12 mouse cellular contexts compared by ENCODE assay signal in the genomic region with DNA sequence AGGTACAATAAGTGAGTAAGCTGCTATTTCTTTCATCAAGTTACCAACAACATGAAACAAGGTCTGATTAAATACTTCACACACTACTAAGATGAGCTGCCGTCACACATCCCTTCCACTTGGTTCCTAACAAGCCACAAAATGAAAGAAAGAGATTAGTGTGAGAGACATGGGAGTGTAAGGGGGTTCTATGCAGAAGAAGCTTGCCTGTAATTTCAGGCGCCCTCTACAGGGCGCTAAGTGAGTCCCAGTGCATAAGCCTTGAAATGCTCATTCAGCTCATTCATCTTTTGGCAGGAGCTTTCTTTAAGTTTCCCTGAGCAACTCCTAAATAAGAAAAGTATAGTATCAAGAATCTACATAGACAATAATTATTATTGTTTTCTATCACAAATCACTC. TPM values are rescaled to one million over a fixed set of nuclear protein-coding genes. Genes with fewer than 3 reads are reported as not detected.
DNase-seq lines count a peak whose midpoint lies in the region; ATAC-seq and TF ChIP-seq lines count a peak whose summit lies in the region.
"Had no signal": no experiment of that assay in that cellular context is flagged by ENCODE, and none has a peak within 500 bp of the region (broad histone marks: within the 10 kb centered on the region; RNA-seq: fewer than 3 reads in every experiment).

No protein-coding gene starts in this region.

- H3K4me1 ChIP-seq in intestine, postnatal 0 days (replicated peaks; ENCODE audit: control insufficient read depth, insufficient read depth, low read length), result no peaks in the 10 kb centered on the region
- no peaks in the 10 kb centered on the region for H3K4me1 ChIP-seq in intestine, embryonic 16.5 days (ENCODE audit: control insufficient read depth, insufficient read depth, low read length)
- H3K4me1 ChIP-seq in E14TG2a.4 (replicated peaks; ENCODE audit: low read depth, low read length), result no peaks in the 10 kb centered on the region
- no peaks in the 10 kb centered on the region for H3K4me1 ChIP-seq in ES-E14 (ENCODE audit: control insufficient read depth in 2 of 2, insufficient read depth in 2 of 2, low read length in 2 of 2, poor library complexity in 1 of 2)

- no peak for ATAC-seq in intestine, postnatal 0 days
- no peak for ATAC-seq in intestine, embryonic 16.5 days

- H3K36me3 ChIP-seq in intestine, postnatal 0 days (ENCODE audit: control insufficient read depth, insufficient read depth), result no peaks in the 10 kb centered on the region
- no peaks in the 10 kb centered on the region for H3K36me3 ChIP-seq in intestine, embryonic 16.5 days (ENCODE audit: control insufficient read depth, insufficient read depth, low read length)
- H3K36me3 ChIP-seq in E14TG2a.4 (ENCODE audit: insufficient read depth, low read length), result no peaks in the 10 kb centered on the region
- no peaks in the 10 kb centered on the region for H3K36me3 ChIP-seq in ES-E14 (ENCODE audit: control insufficient read depth, insufficient read depth, low read length, poor library complexity, severe bottlenecking)

- TF ChIP-seq CTCF in intestine, postnatal 0 days (IDR thresholded peaks at IDR 0.05; ENCODE audit: low read depth), result peak; percentile 19
- TF ChIP-seq CTCF in E14TG2a.4 (conservative IDR thresholded peaks at IDR 0.05; ENCODE audit: low read length), result peak; percentile 57

- H3K27ac ChIP-seq in intestine, postnatal 0 days (ENCODE audit: low read depth, low read length), result no peak overlapping the region
- H3K27ac ChIP-seq in intestine, embryonic 16.5 days (ENCODE audit: low read length), result no peak overlapping the region
- H3K27ac ChIP-seq in ES-E14 (ENCODE audit: insufficient read depth, low read depth, low read length, poor library complexity, severe bottlenecking), result no peak overlapping the region

- no peaks in the 10 kb centered on the region for H3K27me3 ChIP-seq in intestine, postnatal 0 days (replicated peaks; ENCODE audit: control insufficient read depth, insufficient read depth, low read length)
- no peaks in the 10 kb centered on the region for H3K27me3 ChIP-seq in intestine, embryonic 16.5 days (replicated peaks; ENCODE audit: control insufficient read depth, insufficient read depth, low read length)
- H3K27me3 ChIP-seq in E14TG2a.4 (ENCODE audit: insufficient read depth, low read length), result no peaks in the 10 kb centered on the region

- peak; percentile 13 for DNase-seq in ES-E14 (ENCODE audit: low read depth, low spot score)
- peak; percentile 2 for DNase-seq in embryo, embryonic 9.5 days (ENCODE audit: extremely low spot score)
- DNase-seq in layer of hippocampus, adult 9-10 months (ENCODE audit: low spot score), result no peak
- DNase-seq in spleen, postnatal 14 days (ENCODE audit: low spot score in 2 of 2), result no peak
- DNase-seq: kidney, postnatal 10 days; lung, adult 18-20 months had no signal

- H3K4me2 ChIP-seq in intestine, postnatal 0 days (replicated peaks; ENCODE audit: low read depth), result no peak overlapping the region
- no peak overlapping the region for H3K4me2 ChIP-seq in intestine, embryonic 16.5 days (ENCODE audit: low read depth, low read length)

- H3K4me3 ChIP-seq in intestine, postnatal 0 days (ENCODE audit: low read depth, low read length), result no peak overlapping the region
- no peak overlapping the region for H3K4me3 ChIP-seq in intestine, embryonic 16.5 days (ENCODE audit: low read length)
- no peak overlapping the region for H3K4me3 ChIP-seq in E14TG2a.4 (replicated peaks; ENCODE audit: low read length)
- H3K4me3 ChIP-seq in ES-E14 (ENCODE audit: insufficient read depth in 1 of 2, low read depth in 1 of 2, low read length in 2 of 2, poor library complexity in 1 of 2, severe bottlenecking in 1 of 2), result no peak overlapping the region
- H3K4me3 ChIP-seq: erythroblast, embryonic 14.5 days had no signal

- 14% methylated on average over 3 of the region's 3 CpGs for WGBS in intestine, postnatal 0 days
- WGBS in intestine, embryonic 16.5 days, result 14% methylated on average over 3 of the region's 3 CpGs

- H3K9me3 ChIP-seq in intestine, postnatal 0 days (ENCODE audit: control insufficient read depth), result no peaks in the 10 kb centered on the region
- H3K9me3 ChIP-seq in intestine, embryonic 16.5 days (ENCODE audit: control insufficient read depth, low read length), result no peaks in the 10 kb centered on the region
- H3K9me3 ChIP-seq in E14TG2a.4 (ENCODE audit: low read length) (no peaks in the 10 kb centered on the region), ES-E14 (ENCODE audit: control insufficient read depth, insufficient read depth, low read depth, low read length) (no peaks in the 10 kb centered on the region)

- in situ Hi-C loops in ES-E14 (cut with MboI; ENCODE audit: low sequenced_read_pairs in 2 of 2, unreplicated experiment in 2 of 2), result no loop called here

- no peak overlapping the region for H3K9ac ChIP-seq in intestine, postnatal 0 days (ENCODE audit: low read depth, low read length)
- no peak overlapping the region for H3K9ac ChIP-seq in intestine, embryonic 16.5 days (ENCODE audit: low read depth, low read length)
- no peak overlapping the region for H3K9ac ChIP-seq in ES-E14 (ENCODE audit: insufficient read depth, low read depth, low read length, poor library complexity, severe bottlenecking)

TF ChIP-seq in ES-E14, 5 proteins besides CTCF, POLR2A, EP300 and RAD21:
- TF ChIP-seq CHD2 (IDR thresholded peaks at IDR 0.05; ENCODE audit: low read depth, low read length) (no peak), ZNF384 (IDR thresholded peaks at IDR 0.05; ENCODE audit: low read depth, low read length) (no peak), MAFK (IDR thresholded peaks at IDR 0.05; ENCODE audit: insufficient read depth, low read depth, low read length) (no peak), ZC3H11A (IDR thresholded peaks at IDR 0.05; ENCODE audit: borderline replicate concordance, low read depth, low read length) (no peak), HCFC1 (IDR thresholded peaks at IDR 0.05; ENCODE audit: borderline replicate concordance, insufficient read depth, low read length) (no peak)

RNA-seq across cellular contexts. Expression of a gene that starts 46.5 kb away (rescaled TPM):
- polyA plus RNA-seq in intestine, postnatal 0 days (2015; fragmentation: Nextera tagmentation; extraction: Ambion mirVana), result not detected in 2 replicates
- not detected in 2 replicates for polyA plus RNA-seq in intestine, embryonic 16.5 days (2015; fragmentation: Nextera tagmentation; extraction: Ambion mirVana)
- total RNA-seq in ES-E14 (2012; rRNA removed), result not detected in 2 replicates
- total RNA-seq: granulocyte monocyte progenitor cell, adult 5-6 weeks; hematopoietic stem cell, adult 5-6 weeks had no signal
- polyA plus RNA-seq: erythroblast, embryonic 14.5 days had no signal

Comparison
In these comparisons a context has a peak if more than half of its experiments do, and no peak if none do; other contexts are left out.
1. DNase-seq: peak in ES-E14 (single experiment) and embryo, embryonic 9.5 days (single experiment); none in layer of hippocampus, adult 9-10 months (single experiment) and spleen, postnatal 14 days (0 of 2).